Mouse (Mus musculus) liver, adult 2 months (tissue): ENCODE measurements around the gene Plrg1.
A peak's percentile ranks its signal among the peaks of the same experiment; 100 is the strongest.

Source experiments
- CTCF ChIP-seq: fragments of 200-500 bp; IDR thresholded peaks from 2 replicates; pipeline ENCODE4 v1.5.1; 2011; ENCODE audit warnings: low read depth, low read length, control low read depth
- POLR2A ChIP-seq: fragments of 200-500 bp; IDR thresholded peaks from 2 replicates; pipeline ENCODE4 v1.6.1; 2011; ENCODE audit warnings: low read length, control low read depth; ENCODE audit not compliant: insufficient read depth; ENCODE audit errors: extremely low read depth

- TF ChIP-seq POLR2A: peak; percentile 71; the same call in 1 of the 2 replicates
- no peak for TF ChIP-seq CTCF
These were observed 5.6 kb upstream of the Plrg1 start, which contains the start of gene Fgb for GRCm38 (mm10) chr3:83049680-83050079.
